Mouse (Mus musculus): Measurements from ENCODE around the gene Hoxa3.

- TF ChIP-seq CTCF (IDR thresholded peaks at IDR 0.05; ENCODE audit: borderline replicate concordance, control insufficient read depth, extremely low read depth, insufficient read depth, low read length, poor library complexity) (no peak), POLR2A (IDR thresholded peaks at IDR 0.05; ENCODE audit: control insufficient read depth, extremely low read depth, insufficient read depth, low read length, poor library complexity) (no peak)
Observed at GRCm38 (mm10) chr6:52154044-52154443, 59.1 kb downstream of the Hoxa3 start.
